Mouse (Mus musculus) right cerebral cortex, postnatal 4 days (tissue): Measurements from ENCODE around the gene Lcn5.
A peak's percentile ranks its signal among the peaks of the same experiment; 100 is the strongest.

Experiments
- DNase-seq: peaks from one replicate; pipeline ENCODE4 v3.0.0-alpha.2; 2022

Lcn5 gene

GRCm38 (mm10) chr2:25657652-25658051 is at the start of gene Lcn5:
Lcn5 (plus strand) TSS chr2:25657952.
- no peak for DNase-seq

- DNase-seq: no peak
Measured at GRCm38 (mm10) chr2:25608671-25609070, 49.1 kb upstream of the Lcn5 start.

GRCm38 (mm10) chr2:25616398-25616797 is 41.4 kb upstream of the Lcn5 start:
- DNase-seq: no peak

GRCm38 (mm10) chr2:25617578-25617977 is 40.2 kb upstream of the Lcn5 start, which contains the start of gene Ccdc183:
Ccdc183 (minus strand) TSS chr2:25617678.
- no peak for DNase-seq

GRCm38 (mm10) chr2:25620386-25620785 is 37.4 kb upstream of the Lcn5 start:
- DNase-seq: no peak

- no peak for DNase-seq
Measured at GRCm38 (mm10) chr2:25620852-25621228, 36.9 kb upstream of the Lcn5 start.

- DNase-seq: peak; percentile 85
Measured at GRCm38 (mm10) chr2:25621229-25622200, 36.2 kb upstream of the Lcn5 start, which contains the start of gene Tmem141. Tmem141 (minus strand) TSS chr2:25622005.

- no peak for DNase-seq
Measured at GRCm38 (mm10) chr2:25625986-25626385, 31.8 kb upstream of the Lcn5 start.

GRCm38 (mm10) chr2:25627811-25628210 is 29.9 kb upstream of the Lcn5 start, which contains the start of gene Fcna:
Fcna (minus strand) TSS chr2:25628030.
- no peak for DNase-seq

GRCm38 (mm10) chr2:25628738-25629137 is 29.0 kb upstream of the Lcn5 start:
- DNase-seq: no peak

- DNase-seq: no peak
Measured at GRCm38 (mm10) chr2:25633616-25634015, 24.1 kb upstream of the Lcn5 start.

- no peak for DNase-seq
Measured at GRCm38 (mm10) chr2:25634046-25634445, 23.7 kb upstream of the Lcn5 start.

- DNase-seq: peak; percentile 70
Measured at GRCm38 (mm10) chr2:25639890-25640289, 17.9 kb upstream of the Lcn5 start.

- no peak for DNase-seq
Measured at GRCm38 (mm10) chr2:25652902-25653301, 4.8 kb upstream of the Lcn5 start, which contains the start of gene Lcn8. Lcn8 (plus strand) TSS chr2:25653120.

- no peak for DNase-seq
Measured at GRCm38 (mm10) chr2:25654502-25654901, 3.2 kb upstream of the Lcn5 start.

- peak; percentile 23 for DNase-seq
Measured at GRCm38 (mm10) chr2:25656691-25657090, 1.1 kb upstream of the Lcn5 start.

- DNase-seq: no peak
Measured at GRCm38 (mm10) chr2:25657246-25657645, 506 bp upstream of the Lcn5 start.

- DNase-seq: no peak
Measured at GRCm38 (mm10) chr2:25660279-25660678, 2.5 kb downstream of the Lcn5 start.

- no peak for DNase-seq
Measured at GRCm38 (mm10) chr2:25661245-25661970, 3.7 kb downstream of the Lcn5 start.

- DNase-seq: peak; percentile 62
Measured at GRCm38 (mm10) chr2:25663511-25663910, 5.8 kb downstream of the Lcn5 start.

GRCm38 (mm10) chr2:25664125-25664524 is 6.4 kb downstream of the Lcn5 start:
- no peak for DNase-seq

- DNase-seq: no peak
Measured at GRCm38 (mm10) chr2:25666516-25666915, 8.8 kb downstream of the Lcn5 start.

GRCm38 (mm10) chr2:25676486-25676885 is 18.7 kb downstream of the Lcn5 start, which contains the start of gene Lcn6:
Lcn6 (plus strand) TSS chr2:25676786.
- no peak for DNase-seq
